Mouse (Mus musculus) embryonic facial prominence, embryonic 13.5 days (tissue): ENCODE measurements around the gene Aym1. TPM values are rescaled to one million over a fixed set of nuclear protein-coding genes. Genes with fewer than 3 reads are reported as not detected.

Experiments
- ATAC-seq: fragments of 200-750 bp; cut with Nextera tagmentation; 2 replicates; pipeline ENCODE4 v1.8.0; 2017; ENCODE audit warnings: low read depth; ENCODE audit not compliant: insufficient number of reproducible peaks, insufficient read depth, low FRiP score, low TSS enrichment
- H3K27ac ChIP-seq: fragments of 300-500 bp; sonication (generic); 2 replicates; pipeline ENCODE4 v1.5.1; 2015; ENCODE audit warnings: moderate library complexity, mild to moderate bottlenecking, inconsistent platforms
- H3K27me3 ChIP-seq: fragments of 300-500 bp; sonication (generic); 2 replicates; pipeline ENCODE4 v1.6.1; 2015; ENCODE audit warnings: mild to moderate bottlenecking, inconsistent platforms
- H3K36me3 ChIP-seq: fragments of 300-500 bp; sonication (generic); 2 replicates; pipeline ENCODE4 v1.6.1; 2015; ENCODE audit warnings: mild to moderate bottlenecking, inconsistent platforms
- H3K4me1 ChIP-seq: fragments of 300-500 bp; sonication (generic); 2 replicates; pipeline ENCODE4 v1.6.1; 2015; ENCODE audit warnings: inconsistent platforms
- H3K4me2 ChIP-seq: fragments of 300-500 bp; sonication (generic); 2 replicates; pipeline ENCODE4 v1.6.1; 2015; ENCODE audit warnings: moderate library complexity, mild to moderate bottlenecking, inconsistent platforms
- H3K4me3 ChIP-seq: fragments of 300-500 bp; sonication (generic); 2 replicates; pipeline ENCODE4 v1.5.1; 2015; ENCODE audit warnings: mild to moderate bottlenecking, inconsistent platforms
- H3K9ac ChIP-seq: fragments of 300-500 bp; sonication (generic); 2 replicates; pipeline ENCODE4 v1.6.1; 2015; ENCODE audit warnings: mild to moderate bottlenecking, inconsistent platforms
- H3K9me3 ChIP-seq: fragments of 300-500 bp; sonication (generic); 2 replicates; pipeline ENCODE4 v1.6.1; 2016; ENCODE audit warnings: inconsistent platforms
- WGBS: fragments of 180-500 bp; shearing (Covaris S2); methylation state at CpG from one replicate; pipeline ENCODE4 v1.1.7; 2015; ENCODE audit warnings: mixed read lengths; 5-methylcytosine and 5-hydroxymethylcytosine counted together
- polyA plus RNA-seq: library from polyadenylated mRNA; unstranded; fragments of >200 nt; fragmentation: Nextera tagmentation; extraction: Ambion mirVana; gene quantifications from 2 replicates; pipeline ENCODE4 v1.2.1, GENCODE M21; 2015

The Aym1 gene
- not detected in 2 replicates for polyA plus RNA-seq

DNA sequence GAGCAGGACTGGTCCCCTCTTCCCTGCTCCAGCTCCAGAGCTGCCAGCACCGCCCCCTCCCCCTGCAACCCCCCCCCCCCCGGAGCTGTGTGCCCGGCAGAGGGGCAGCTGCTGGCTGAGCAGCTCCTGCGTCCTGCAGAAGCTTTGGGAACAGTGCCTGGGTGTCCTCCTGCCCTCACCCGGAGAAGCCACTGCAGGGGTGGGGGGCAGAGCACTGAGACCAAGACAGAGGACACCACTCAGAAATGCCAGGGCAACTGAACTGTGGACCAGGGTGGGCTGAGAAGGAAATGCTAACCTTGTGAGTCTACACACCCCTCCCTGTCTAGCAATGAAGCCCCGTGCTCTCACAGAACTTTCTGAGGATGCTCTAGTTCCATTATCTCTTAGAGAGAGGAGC lies at the start of gene Aym1:
Aym1 (plus strand) TSS at position 109 of the 400 bp plus-strand sequence.
- H3K4me2 ChIP-seq = no peak within 1 kb of the TSS
- peaks cover 27% of the 10 kb centered on the region for H3K27me3 ChIP-seq
- H3K9me3 ChIP-seq = no peaks in the 10 kb centered on the region
- WGBS = 20% methylated on average over 5 of the region's 6 CpGs
- no peak within 1 kb of the TSS for H3K4me3 ChIP-seq
- ATAC-seq = no peak
- H3K27ac ChIP-seq = no peak within 1 kb of the TSS
- H3K4me1 ChIP-seq = peaks cover 24% of the 10 kb centered on the region
- 0 out of 2 replicates have a peak within 1 kb of the TSS, but pooled peaks have one; percentile 40 for H3K9ac ChIP-seq
- no peaks in the 10 kb centered on the region for H3K36me3 ChIP-seq

DNA sequence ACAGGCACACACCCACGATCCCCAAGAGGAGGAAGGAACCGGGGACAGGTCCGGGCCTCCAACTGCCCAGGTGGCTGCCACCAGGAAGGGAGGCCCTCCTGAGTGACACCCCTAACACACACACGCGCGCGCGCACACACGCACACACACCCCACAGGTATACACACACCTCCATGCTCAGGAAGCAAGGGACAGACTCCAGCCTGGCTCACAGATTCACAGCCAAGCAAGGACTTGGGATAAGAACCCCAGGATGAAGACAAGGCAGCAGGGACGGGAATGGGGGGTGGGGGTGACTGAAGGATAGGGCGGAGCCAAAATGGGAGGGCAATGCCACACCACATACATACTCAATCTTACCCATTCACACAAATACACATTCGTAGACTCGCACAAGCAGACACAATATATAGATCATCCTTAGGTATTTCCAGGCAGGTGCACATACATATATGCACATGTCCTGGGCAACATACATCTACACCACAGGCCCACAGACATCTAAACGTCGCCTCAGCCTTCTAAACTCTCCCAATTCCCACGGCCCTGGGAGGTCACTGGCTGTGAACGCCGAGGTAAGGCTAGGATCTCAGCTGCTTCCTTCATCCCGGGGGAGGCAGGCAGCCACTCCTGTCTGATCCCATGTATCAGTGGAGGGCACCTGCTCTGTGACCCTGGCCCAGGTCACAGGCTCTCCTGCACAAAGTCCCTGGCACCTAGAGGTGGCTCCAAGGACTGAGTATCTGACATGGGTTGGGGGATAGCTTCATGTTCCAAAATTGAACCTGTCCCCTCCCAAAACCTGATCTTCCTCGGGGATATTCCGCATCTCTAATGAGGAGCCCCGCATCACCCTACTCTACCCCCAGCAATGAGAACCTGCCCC lies 47.4 kb upstream of the Aym1 start:
- Histone ChIP-seq H3K27ac (no peak overlapping the region), H3K27me3 (peaks cover 46% of the 10 kb centered on the region), H3K36me3 (no peaks in the 10 kb centered on the region), H3K4me1 (peaks cover 27% of the 10 kb centered on the region), H3K4me3 (peak overlapping the region; percentile 57), H3K4me2 (peak overlapping the region; percentile 91), H3K9ac (0 out of 2 replicates have a peak overlapping the region, but pooled peaks have one; percentile 70), H3K9me3 (peaks cover 7% of the 10 kb centered on the region)
- WGBS = 57% methylated on average over 22 of the region's 22 CpGs
- ATAC-seq = no peak

DNA sequence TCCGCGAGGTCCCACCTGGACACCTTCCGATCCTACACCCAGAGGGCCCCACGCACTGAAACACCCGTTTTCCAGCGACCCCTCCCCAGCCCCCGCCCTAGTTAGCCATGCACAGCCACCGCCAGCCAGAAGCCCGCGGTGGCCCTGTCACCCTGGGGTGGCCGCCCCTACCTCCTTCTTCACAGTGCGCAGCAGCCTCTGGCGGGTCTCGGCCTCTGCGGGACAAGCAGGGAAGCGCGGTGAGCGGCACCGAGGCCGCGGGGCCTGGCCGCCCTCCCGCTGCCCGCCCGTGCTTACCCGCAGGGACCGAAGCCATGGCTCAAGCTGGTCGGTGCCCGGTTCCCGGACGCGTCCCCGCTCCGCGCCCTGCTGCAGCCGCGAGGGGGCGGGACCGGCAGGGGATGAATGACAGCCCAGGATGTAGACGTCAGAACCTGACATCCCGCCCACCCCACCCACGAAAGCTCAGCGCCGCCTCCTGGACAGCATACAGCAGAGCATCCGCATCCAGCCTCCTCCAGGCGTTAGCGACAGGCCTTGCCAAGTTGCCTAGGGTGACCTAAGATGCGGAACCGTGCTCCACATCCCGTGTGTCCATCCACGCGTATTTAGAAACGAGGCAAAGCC lies 46.6 kb upstream of the Aym1 start, which contains the start of gene Sgsm1:
Sgsm1 (minus strand) TSS at position 410 of the 627 bp plus-strand sequence.
- Histone ChIP-seq H3K27me3 (peaks cover 53% of the 10 kb centered on the region), H3K27ac (no peak within 1 kb of the TSS), H3K36me3 (no peaks in the 10 kb centered on the region), H3K9ac (peak within 1 kb of the TSS; percentile 70), H3K4me1 (peaks cover 27% of the 10 kb centered on the region), H3K4me2 (peak within 1 kb of the TSS; percentile 91), H3K4me3 (peak within 1 kb of the TSS; percentile 57), H3K9me3 (peaks cover 7% of the 10 kb centered on the region)
- ATAC-seq = peak; percentile 67
- 2% methylated on average over 48 of the region's 53 CpGs for WGBS

DNA sequence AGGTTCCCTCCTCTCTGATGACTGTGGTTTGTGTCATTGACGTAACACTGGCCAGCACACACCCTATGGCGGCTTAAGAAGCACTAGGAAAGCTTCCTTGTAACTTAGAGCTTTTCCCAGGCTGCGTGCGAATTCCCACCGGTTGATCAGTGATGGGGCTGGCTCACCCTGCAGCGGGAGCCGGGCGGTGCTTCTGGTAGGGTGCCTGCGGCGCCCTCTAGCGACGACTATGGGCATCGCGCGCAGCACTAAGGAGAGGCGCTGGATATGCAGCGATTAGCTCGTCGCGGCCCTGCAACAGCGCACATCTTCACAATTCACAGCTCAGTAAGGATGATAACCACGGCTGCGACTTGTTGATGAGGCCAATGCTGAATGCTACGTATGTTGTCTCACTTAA lies 43.1 kb upstream of the Aym1 start:
- H3K27me3 ChIP-seq = peaks cover 39% of the 10 kb centered on the region
- H3K9ac ChIP-seq = peak overlapping the region; percentile 37; the same call in 1 of the 2 replicates
- H3K36me3 ChIP-seq = no peaks in the 10 kb centered on the region
- H3K4me1 ChIP-seq = peaks cover 10% of the 10 kb centered on the region; the same call in 1 of the 2 replicates
- peaks cover 7% of the 10 kb centered on the region for H3K9me3 ChIP-seq
- H3K4me2 ChIP-seq = peak overlapping the region; percentile 43
- no peak for ATAC-seq
- no peak overlapping the region for H3K27ac ChIP-seq
- peak overlapping the region; percentile 9; the same call in 1 of the 2 replicates for H3K4me3 ChIP-seq
- 2% methylated on average over 24 of the region's 24 CpGs for WGBS

DNA sequence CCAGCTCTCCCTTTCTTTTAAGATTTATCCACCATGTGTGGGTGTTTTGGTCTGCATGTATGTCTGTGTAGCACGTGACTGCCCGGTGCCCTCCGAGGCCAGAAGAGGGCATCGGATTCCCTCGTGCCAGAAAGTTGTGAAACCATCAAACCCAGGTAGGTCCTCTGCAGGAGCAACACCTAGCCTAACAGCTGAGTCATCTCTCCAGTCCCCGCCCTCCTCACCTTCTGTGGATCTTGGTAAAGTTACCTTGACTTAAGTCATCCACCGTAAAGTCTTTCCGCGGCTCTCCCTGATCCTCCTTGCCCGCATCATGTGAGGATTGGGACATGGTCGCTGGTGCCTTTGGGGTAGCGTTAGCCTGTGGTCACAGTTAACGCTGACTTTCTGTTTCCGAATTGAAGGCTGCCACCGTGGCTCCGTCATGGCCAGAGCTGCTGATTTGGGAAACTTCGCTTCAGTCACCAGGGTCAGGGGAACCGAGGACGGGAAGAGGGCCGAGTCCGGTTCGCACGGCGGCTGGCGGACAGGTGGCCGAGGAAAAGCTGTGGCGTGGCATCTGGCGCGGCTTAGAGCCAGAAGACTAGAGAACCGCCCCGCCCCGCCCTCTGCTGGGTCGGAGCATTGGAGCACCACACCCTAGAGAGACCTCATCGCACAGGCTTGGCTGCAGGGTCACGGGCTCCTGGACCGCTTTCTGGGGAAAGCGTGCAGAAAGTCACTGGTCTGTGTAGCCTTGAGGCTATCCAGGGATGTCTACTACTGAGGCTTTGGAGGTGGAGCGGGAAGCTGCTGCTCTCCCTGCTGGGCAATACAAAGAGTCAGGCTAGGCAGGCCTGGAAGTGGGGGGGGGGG lies 33.1 kb upstream of the Aym1 start:
- peaks cover 9% of the 10 kb centered on the region for H3K4me1 ChIP-seq
- H3K9ac ChIP-seq = peak overlapping the region; percentile 32; the same call in 1 of the 2 replicates
- ATAC-seq = no peak
- peaks cover 6% of the 10 kb centered on the region; the same call in 1 of the 2 replicates for H3K9me3 ChIP-seq
- H3K27ac ChIP-seq = no peak overlapping the region
- peak overlapping the region; percentile 38 for H3K4me3 ChIP-seq
- H3K4me2 ChIP-seq = peak overlapping the region; percentile 63
- no peaks in the 10 kb centered on the region for H3K36me3 ChIP-seq
- peaks cover 37% of the 10 kb centered on the region for H3K27me3 ChIP-seq
- WGBS = 4% methylated on average over 38 of the region's 38 CpGs

DNA sequence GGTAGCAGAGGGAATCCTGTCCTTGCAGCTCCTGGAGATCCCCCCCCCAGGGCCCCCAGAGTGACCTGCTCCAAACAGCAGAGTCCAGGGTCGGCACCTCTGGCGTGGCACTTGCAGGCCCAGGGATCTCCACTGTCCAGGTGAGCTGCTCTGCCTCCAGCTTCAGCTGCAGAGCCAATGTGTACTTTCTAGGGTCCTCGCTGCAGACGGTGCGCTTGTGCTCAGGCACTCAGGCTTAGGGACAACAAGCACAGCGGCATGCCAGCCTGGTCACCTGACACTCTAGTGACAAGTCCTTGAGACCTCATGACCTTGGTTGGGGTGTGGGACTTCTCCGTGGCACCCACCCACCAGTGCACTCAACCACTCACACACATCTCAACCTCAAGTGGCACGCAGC lies 27.6 kb upstream of the Aym1 start:
- WGBS = 87% methylated on average over 8 of the region's 8 CpGs
- Histone ChIP-seq H3K4me3 (no peak overlapping the region), H3K4me2 (no peak overlapping the region), H3K4me1 (peaks cover 3% of the 10 kb centered on the region), H3K27me3 (peaks cover 55% of the 10 kb centered on the region), H3K36me3 (no peaks in the 10 kb centered on the region), H3K9me3 (peaks cover 9% of the 10 kb centered on the region; the same call in 1 of the 2 replicates), H3K27ac (no peak overlapping the region), H3K9ac (no peak overlapping the region)
- no peak for ATAC-seq

DNA sequence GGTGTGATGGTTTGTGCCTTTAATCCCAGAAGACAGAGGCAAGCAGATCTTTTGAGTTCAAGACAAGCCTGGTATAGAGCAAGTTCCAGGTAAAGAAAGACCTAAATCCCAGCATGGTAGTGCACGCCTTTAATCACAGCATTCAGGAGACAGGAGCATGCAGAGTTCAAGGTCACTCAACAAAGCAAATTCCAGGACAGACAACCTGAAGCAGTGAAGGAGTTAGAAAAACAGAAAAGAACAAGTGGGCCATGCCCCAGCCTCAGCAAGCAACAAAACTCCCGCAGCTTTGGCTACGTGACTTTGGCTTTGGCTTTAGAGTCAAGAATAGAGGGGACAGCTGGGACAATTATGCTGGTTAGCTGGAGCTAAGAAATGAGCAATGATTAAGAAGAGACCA lies 26.9 kb upstream of the Aym1 start:
- Histone ChIP-seq H3K4me1 (peaks cover 10% of the 10 kb centered on the region), H3K9ac (no peak overlapping the region), H3K27ac (no peak overlapping the region), H3K9me3 (peaks cover 9% of the 10 kb centered on the region; the same call in 1 of the 2 replicates), H3K36me3 (no peaks in the 10 kb centered on the region), H3K4me2 (no peak overlapping the region), H3K27me3 (peaks cover 55% of the 10 kb centered on the region), H3K4me3 (no peak overlapping the region)
- no peak for ATAC-seq
- 80% methylated on average over 3 of the region's 3 CpGs for WGBS

DNA sequence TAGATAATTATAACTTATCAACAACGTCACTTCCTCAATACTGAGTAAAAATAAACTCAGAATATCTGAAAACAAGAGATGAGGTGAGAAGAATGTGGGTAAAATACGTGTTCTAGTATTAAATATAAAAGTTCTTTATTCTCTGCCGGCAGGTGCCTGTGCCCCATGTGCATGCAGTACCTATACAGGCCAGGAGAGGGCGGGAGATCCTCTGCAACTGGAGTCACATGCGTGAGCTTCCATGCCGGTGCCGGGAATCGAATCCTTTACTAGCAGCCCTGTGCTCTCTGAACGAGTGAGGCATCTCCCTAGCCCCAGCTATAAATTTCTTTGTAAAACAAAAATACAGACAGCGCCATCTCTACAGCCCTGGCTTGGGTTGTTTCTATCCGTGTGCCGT lies 24.9 kb upstream of the Aym1 start:
- H3K4me2 ChIP-seq = no peak overlapping the region
- H3K4me1 ChIP-seq = peaks cover 20% of the 10 kb centered on the region
- WGBS = 33% methylated on average over 12 of the region's 12 CpGs
- H3K4me3 ChIP-seq = no peak overlapping the region
- H3K27me3 ChIP-seq = peaks cover 68% of the 10 kb centered on the region
- H3K9me3 ChIP-seq = peaks cover 9% of the 10 kb centered on the region; the same call in 1 of the 2 replicates
- no peak for ATAC-seq
- no peaks in the 10 kb centered on the region for H3K36me3 ChIP-seq
- no peak overlapping the region for H3K9ac ChIP-seq
- H3K27ac ChIP-seq = no peak overlapping the region

DNA sequence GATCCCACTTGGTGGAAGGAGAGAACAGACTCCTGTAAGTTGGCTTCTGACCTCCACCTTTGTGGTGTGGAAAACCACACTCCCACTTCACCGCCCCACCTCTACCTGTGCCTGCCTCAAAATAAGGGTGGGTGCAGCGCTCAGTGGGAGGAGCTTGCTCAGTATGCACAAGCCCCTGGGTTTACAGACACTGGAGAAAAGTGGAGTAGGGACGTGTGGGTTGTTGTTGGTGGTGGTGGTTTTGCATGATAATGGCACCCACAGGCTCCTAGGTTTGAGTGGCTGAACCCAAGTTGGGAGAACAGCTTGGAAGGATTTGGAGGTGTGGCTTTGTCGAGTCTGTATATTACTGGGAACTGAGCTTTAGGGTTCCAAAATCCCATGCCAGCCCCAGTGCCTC lies 24.2 kb upstream of the Aym1 start:
- no peak overlapping the region for H3K4me2 ChIP-seq
- H3K9ac ChIP-seq = no peak overlapping the region
- H3K4me1 ChIP-seq = peaks cover 20% of the 10 kb centered on the region
- peaks cover 75% of the 10 kb centered on the region for H3K27me3 ChIP-seq
- WGBS = 60% methylated on average over 4 of the region's 4 CpGs
- H3K36me3 ChIP-seq = no peaks in the 10 kb centered on the region
- H3K4me3 ChIP-seq = no peak overlapping the region
- no peak overlapping the region for H3K27ac ChIP-seq
- no peak for ATAC-seq
- H3K9me3 ChIP-seq = peaks cover 9% of the 10 kb centered on the region; the same call in 1 of the 2 replicates

DNA sequence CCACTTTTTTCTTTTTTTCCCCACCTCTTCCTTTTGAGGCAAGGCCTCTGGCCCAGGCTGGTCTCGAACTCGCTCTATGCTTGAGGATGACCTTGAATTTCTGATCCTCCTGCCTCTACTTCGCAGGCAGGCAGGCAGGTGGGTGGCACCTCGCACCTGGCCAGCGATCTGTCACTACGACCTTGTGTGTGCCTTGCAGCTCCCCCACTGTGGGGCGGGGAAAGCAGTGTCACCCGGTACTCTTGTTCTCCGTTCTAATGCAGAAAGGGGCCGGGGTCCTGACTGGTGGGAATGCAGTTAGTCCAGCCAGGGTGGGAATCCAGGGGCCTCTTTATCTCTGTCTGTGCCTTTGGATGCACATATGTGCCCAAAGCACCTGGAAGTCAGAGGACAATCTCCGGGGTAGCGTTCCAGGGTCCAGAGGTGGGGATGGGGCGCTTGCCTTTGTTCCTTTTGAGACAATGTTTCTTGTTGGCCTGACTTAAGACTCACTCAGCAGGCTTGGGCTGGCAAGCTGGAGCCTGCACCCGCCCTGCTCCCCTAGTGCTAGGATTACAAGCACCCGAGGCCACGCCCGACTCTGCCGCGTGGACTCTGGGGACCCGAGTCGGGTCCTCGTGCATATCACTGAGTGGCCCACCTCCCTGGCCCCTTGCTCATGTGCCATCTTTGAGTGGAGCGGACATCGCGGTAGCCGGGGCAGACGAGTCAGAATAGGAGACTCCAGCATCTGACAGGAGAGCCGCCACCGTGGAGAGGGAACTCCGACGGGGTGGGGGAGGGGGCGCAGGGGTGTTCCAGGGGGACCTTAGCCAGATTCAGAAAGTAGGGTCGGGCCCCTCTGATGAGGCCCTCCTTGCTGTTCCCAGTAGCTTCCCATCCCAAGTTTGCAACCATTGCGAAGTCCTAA lies 22.2 kb upstream of the Aym1 start:
- ATAC-seq = 0 out of 2 replicates have a peak, but pooled peaks have one; percentile 33

More for the DNA sequence above, 22.2 kb upstream of the Aym1 start:
- peak overlapping the region; percentile 44; the same call in 1 of the 2 replicates for H3K27ac ChIP-seq
- peaks cover 89% of the 10 kb centered on the region for H3K27me3 ChIP-seq
- WGBS = 6% methylated on average over 34 of the region's 34 CpGs
- H3K4me3 ChIP-seq = peak overlapping the region; percentile 35
- H3K4me2 ChIP-seq = peak overlapping the region; percentile 56
- H3K9ac ChIP-seq = peak overlapping the region; percentile 54; the same call in 1 of the 2 replicates
- no peaks in the 10 kb centered on the region for H3K36me3 ChIP-seq
- peaks cover 20% of the 10 kb centered on the region for H3K4me1 ChIP-seq
- H3K9me3 ChIP-seq = 0 out of 2 replicates have a peak, but pooled peaks cover 3% of the 10 kb centered on the region
